Mouse (Mus musculus): ENCODE measurements around the gene Acnat2. TPM values are rescaled to one million over a fixed set of nuclear protein-coding genes. Genes with fewer than 3 reads are reported as not detected.
"Not testable (repeated sequence)": the region's sequence is repeated elsewhere in the genome, so short reads cannot be mapped to it uniquely, and the experiment has no call there.

Acnat2 gene
- polyA plus RNA-seq, 1 experiment from 2014 or later, result not detected

DNA sequence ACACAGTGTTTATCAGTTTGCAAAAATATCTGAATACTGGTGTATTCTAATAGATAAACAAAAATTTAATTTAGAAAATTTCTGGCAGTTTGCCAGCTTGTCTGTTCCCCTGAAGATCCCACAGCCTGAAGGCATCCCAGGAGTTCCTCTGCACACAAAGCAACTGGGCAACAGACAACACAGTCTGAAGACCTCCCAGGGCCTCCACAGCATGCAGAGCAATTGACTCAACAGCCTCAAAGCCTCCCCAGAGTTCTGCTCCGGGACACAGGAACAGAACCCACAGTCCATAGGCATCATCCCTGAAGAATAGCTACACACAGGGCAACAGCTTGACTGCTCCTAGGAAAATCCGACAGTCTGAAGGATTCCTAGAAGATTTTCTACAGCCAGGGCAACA lies 59.3 kb downstream of the Acnat2 start:
- H3K9ac ChIP-seq, result no peak overlapping the region
- no peaks in the 10 kb centered on the region for H3K27me3 ChIP-seq (replicated peaks)
- no peak overlapping the region for H3K4me2 ChIP-seq
- H3K9me3 ChIP-seq, result no peaks in the 10 kb centered on the region
- 70% methylated on average over 2 of the region's 2 CpGs for WGBS
- H3K36me3 ChIP-seq, result no peaks in the 10 kb centered on the region
- H3K4me3 ChIP-seq, result no peak overlapping the region
- no peak for ATAC-seq (ENCODE audit: extremely low read depth, insufficient number of reproducible peaks, low FRiP score, low TSS enrichment)
- H3K27ac ChIP-seq (replicated peaks), result no peak overlapping the region
- H3K4me1 ChIP-seq, result no peaks in the 10 kb centered on the region

- H3K27me3 ChIP-seq (replicated peaks); H3K36me3 ChIP-seq; H3K9me3 ChIP-seq; ATAC-seq (ENCODE audit: extremely low read depth, insufficient number of reproducible peaks, low FRiP score, low TSS enrichment); H3K4me1 ChIP-seq; H3K4me2 ChIP-seq; H3K9ac ChIP-seq; H3K27ac ChIP-seq (replicated peaks); H3K4me3 ChIP-seq: not testable (repeated sequence)
- WGBS, result 64% methylated on average over 1 of the region's 1 CpGs
Observed at GRCm38 (mm10) chr4:49348001-49348400, 60.0 kb downstream of the Acnat2 start.

DNA sequence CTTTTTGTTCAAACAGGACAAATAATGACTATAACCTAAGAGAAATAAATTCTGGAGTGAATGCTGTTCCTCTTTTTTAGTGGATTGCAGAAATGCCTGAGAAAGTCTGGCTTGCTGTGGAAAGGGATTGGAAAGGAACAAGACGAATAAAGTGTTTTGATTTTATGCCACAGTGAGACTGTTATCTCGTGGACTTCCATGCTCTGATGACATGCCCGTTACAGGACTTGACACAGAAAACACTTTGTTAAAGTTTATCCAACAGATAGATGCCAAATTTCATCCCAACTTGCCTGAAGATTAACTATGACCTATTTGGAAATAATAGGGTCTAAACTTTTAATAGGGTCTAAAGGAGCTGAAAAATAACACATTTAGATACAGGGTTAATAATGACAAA lies 67.9 kb downstream of the Acnat2 start:
- not testable (repeated sequence) for H3K4me3 ChIP-seq; H3K9ac ChIP-seq; H3K36me3 ChIP-seq; H3K4me1 ChIP-seq; H3K4me2 ChIP-seq; H3K9me3 ChIP-seq; H3K27me3 ChIP-seq (replicated peaks); ATAC-seq (ENCODE audit: extremely low read depth, insufficient number of reproducible peaks, low FRiP score, low TSS enrichment); H3K27ac ChIP-seq (replicated peaks)
- WGBS, result 48% methylated on average over 3 of the region's 3 CpGs

- WGBS, result 76% methylated on average over 3 of the region's 4 CpGs
- H3K9me3 ChIP-seq; H3K36me3 ChIP-seq; H3K4me1 ChIP-seq; H3K27me3 ChIP-seq (replicated peaks); H3K9ac ChIP-seq; H3K4me3 ChIP-seq; H3K4me2 ChIP-seq; ATAC-seq (ENCODE audit: extremely low read depth, insufficient number of reproducible peaks, low FRiP score, low TSS enrichment); H3K27ac ChIP-seq (replicated peaks): not testable (repeated sequence)
Observed at GRCm38 (mm10) chr4:49337949-49338348, 70.0 kb downstream of the Acnat2 start.

Other genes with a start within 250 kb of the Acnat2 start
- gene Acnat1, start 65.8 kb upstream of the Acnat2 start, polyA plus RNA-seq (2015; fragmentation: Nextera tagmentation; extraction: Ambion mirVana), result not detected in 2 replicates
- gene Baat, start 98.4 kb upstream of the Acnat2 start, polyA plus RNA-seq (2015; fragmentation: Nextera tagmentation; extraction: Ambion mirVana), result 0.08 TPM in 2 replicates
- gene Mrpl50, start 112.9 kb upstream of the Acnat2 start, polyA plus RNA-seq (2015; fragmentation: Nextera tagmentation; extraction: Ambion mirVana), result 57.7 and 63.0 TPM in 2 replicates
- gene Zfp189, start 113.0 kb upstream of the Acnat2 start, polyA plus RNA-seq (2015; fragmentation: Nextera tagmentation; extraction: Ambion mirVana), result 5.9 and 6.0 TPM in 2 replicates
- gene Aldob, start 141.4 kb upstream of the Acnat2 start, polyA plus RNA-seq (2015; fragmentation: Nextera tagmentation; extraction: Ambion mirVana), result 0.32 and 4.8 TPM in 2 replicates
- gene Tmem246, start 189.7 kb upstream of the Acnat2 start, polyA plus RNA-seq (2015; fragmentation: Nextera tagmentation; extraction: Ambion mirVana), result 45.0 and 49.9 TPM in 2 replicates
- 21.8 and 23.8 TPM in 2 replicates for gene Rnf20, start 223.9 kb upstream of the Acnat2 start, polyA plus RNA-seq (2015; fragmentation: Nextera tagmentation; extraction: Ambion mirVana)